Mouse (Mus musculus): ENCODE measurements around the gene Smg9.
A peak's percentile ranks its signal among the peaks of the same experiment; 100 is the strongest.

The Smg9 gene

GRCm38 (mm10) chr7:24448782-24449517 is 49.5 kb downstream of the Smg9 start:
- no peak for DNase-seq

GRCm38 (mm10) chr7:24450585-24451017 is 51.2 kb downstream of the Smg9 start:
- no peak for DNase-seq

GRCm38 (mm10) chr7:24451855-24452311 is 52.5 kb downstream of the Smg9 start, which contains the start of gene Irgc1:
Gene Irgc1 (minus strand): TSS chr7:24452297.
- DNase-seq = no peak

- no peak for DNase-seq
These were observed 54.8 kb downstream of the Smg9 start for GRCm38 (mm10) chr7:24454199-24454598.

- no peak for DNase-seq
These were observed 56.3 kb downstream of the Smg9 start for GRCm38 (mm10) chr7:24455726-24456125.

GRCm38 (mm10) chr7:24457726-24458370 is 58.4 kb downstream of the Smg9 start:
- no peak for DNase-seq

- DNase-seq = no peak
These were observed 60.0 kb downstream of the Smg9 start for GRCm38 (mm10) chr7:24459440-24459839.

GRCm38 (mm10) chr7:24459843-24460242 is 60.4 kb downstream of the Smg9 start:
- no peak for DNase-seq

- no peak for DNase-seq
These were observed 62.1 kb downstream of the Smg9 start for GRCm38 (mm10) chr7:24461376-24462051.

GRCm38 (mm10) chr7:24462388-24463319 is 63.2 kb downstream of the Smg9 start, which contains the start of gene Plaur:
Gene Plaur (plus strand): TSS chr7:24462484.
- no peak for DNase-seq

GRCm38 (mm10) chr7:24466835-24467234 is 67.4 kb downstream of the Smg9 start:
- DNase-seq = no peak

GRCm38 (mm10) chr7:24467886-24468285 is 68.5 kb downstream of the Smg9 start:
- DNase-seq = no peak

GRCm38 (mm10) chr7:24469126-24469525 is 69.7 kb downstream of the Smg9 start:
- DNase-seq = peak in 1 of 2 experiments; percentile 36

GRCm38 (mm10) chr7:24470356-24470755 is 70.9 kb downstream of the Smg9 start:
- peak; percentile 71 to 85 for DNase-seq

Measured in cerebellum, postnatal 25 days (tissue).